Mouse (Mus musculus): ENCODE measurements around the gene Rasd2.

DNA sequence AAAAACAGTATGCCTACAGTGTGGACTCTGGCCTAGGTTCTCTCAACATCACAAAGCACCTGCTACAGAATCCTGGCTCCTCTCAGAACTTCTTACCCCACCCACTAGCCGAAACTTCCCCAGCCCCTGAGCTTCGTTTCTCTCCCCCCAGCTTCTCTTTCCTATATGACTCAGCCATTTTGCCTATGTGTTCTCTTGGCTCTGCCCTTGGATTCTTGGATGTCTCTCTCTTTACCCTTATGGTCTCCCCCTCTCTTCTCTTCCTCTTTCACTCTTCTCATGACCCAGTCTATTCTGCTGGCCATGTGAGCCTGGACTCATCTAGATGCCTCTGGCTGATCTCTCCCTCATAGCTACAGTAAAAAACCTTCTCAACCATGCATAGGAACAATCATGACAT is 13.0 kb downstream of the Rasd2 start:
- TF ChIP-seq CTCF (IDR thresholded peaks at IDR 0.05; ENCODE audit: borderline replicate concordance, control insufficient read depth, extremely low read depth, insufficient read depth, low read length, poor library complexity) (no peak), POLR2A (IDR thresholded peaks at IDR 0.05; ENCODE audit: control insufficient read depth, extremely low read depth, insufficient read depth, low read length, poor library complexity) (no peak)

All from thymus, adult 2 months (tissue).